Mouse (Mus musculus) stomach, postnatal 0 days (tissue): ENCODE data around the gene Gm26558. TPM values are rescaled to one million over a fixed set of nuclear protein-coding genes. Genes with fewer than 3 reads are reported as not detected.

ENCODE experiments used
- ATAC-seq: fragments of 200-750 bp; cut with Nextera tagmentation; 2 replicates; pipeline ENCODE4 v1.8.0; 2017; ENCODE audit not compliant: low FRiP score, low TSS enrichment
- DNase-seq: peaks from one replicate; pipeline ENCODE4 v3.0.0-alpha.2; 2016; ENCODE audit warnings: low spot score
- H3K27ac ChIP-seq: fragments of 300-500 bp; sonication (generic); replicated peaks from 2 replicates; pipeline ENCODE4 v1.5.1; 2014; ENCODE audit warnings: mild to moderate bottlenecking, control low read depth
- H3K27me3 ChIP-seq: fragments of 300-500 bp; sonication (generic); 2 replicates; pipeline ENCODE4 v1.6.1; 2014; ENCODE audit warnings: low read length; ENCODE audit not compliant: control insufficient read depth, insufficient read depth
- H3K36me3 ChIP-seq: fragments of 300-500 bp; sonication (generic); 2 replicates; pipeline ENCODE4 v1.6.1; 2014; ENCODE audit warnings: low read length, mixed read lengths; ENCODE audit not compliant: control insufficient read depth, insufficient read depth
- H3K4me1 ChIP-seq: fragments of 300-500 bp; sonication (generic); replicated peaks from 2 replicates; pipeline ENCODE4 v1.6.1; 2014; ENCODE audit warnings: antibody characterized with exemption; ENCODE audit not compliant: control insufficient read depth, insufficient read depth
- H3K4me2 ChIP-seq: fragments of 300-500 bp; sonication (generic); replicated peaks from 2 replicates; pipeline ENCODE4 v1.6.1; 2014; ENCODE audit warnings: low read depth, mild to moderate bottlenecking, control low read depth, moderate library complexity
- H3K4me3 ChIP-seq: fragments of 300-500 bp; sonication (generic); 2 replicates; pipeline ENCODE4 v1.5.1; 2014; ENCODE audit warnings: low read depth, low read length, control low read depth
- H3K9ac ChIP-seq: fragments of 300-500 bp; sonication (generic); 2 replicates; pipeline ENCODE4 v1.6.1; 2014; ENCODE audit warnings: mild to moderate bottlenecking, low read length, control low read depth, mixed read lengths
- H3K9me3 ChIP-seq: fragments of 300-500 bp; sonication (generic); 2 replicates; pipeline ENCODE4 v1.6.1; 2016; ENCODE audit warnings: low read length; ENCODE audit not compliant: control insufficient read depth
- CTCF ChIP-seq: IDR thresholded peaks from 2 replicates; pipeline ENCODE4 v1.5.1; 2016; ENCODE audit warnings: antibody characterized with exemption, low read depth, mild to moderate bottlenecking, moderate library complexity
- EP300 ChIP-seq: optimal IDR thresholded peaks from 2 replicates; pipeline ENCODE3; 2016; ENCODE audit warnings: antibody characterized with exemption
- WGBS: fragments of 180-500 bp; shearing (Covaris S2); extraction: QIAGEN DNeasy Blood & Tissue Kit; methylation state at CpG from one replicate; pipeline ENCODE4 v1.1.7; 2014; 5-methylcytosine and 5-hydroxymethylcytosine counted together
- polyA plus RNA-seq: library from polyadenylated mRNA; unstranded; fragments of >200 nt; fragmentation: Nextera tagmentation; extraction: Ambion mirVana; gene quantifications from 2 replicates; pipeline ENCODE4 v1.2.1, GENCODE M21; 2015

Gene Gm26558
- polyA plus RNA-seq, 1 experiment from 2014 or later = 3.2 TPM

GRCm38 (mm10) chr2:70700851-70701250 lies 38.9 kb upstream of the Gm26558 start:
- H3K27me3 ChIP-seq = no peaks in the 10 kb centered on the region
- H3K4me2 ChIP-seq = no peak overlapping the region
- WGBS = 91% methylated on average over 3 of the region's 3 CpGs
- H3K36me3 ChIP-seq = no peaks in the 10 kb centered on the region
- DNase-seq = no peak
- H3K4me1 ChIP-seq = no peaks in the 10 kb centered on the region
- TF ChIP-seq EP300 (no peak), CTCF (no peak)
- H3K9ac ChIP-seq = no peak overlapping the region
- no peak for ATAC-seq
- H3K27ac ChIP-seq = no peak overlapping the region
- H3K4me3 ChIP-seq = no peak overlapping the region
- no peaks in the 10 kb centered on the region for H3K9me3 ChIP-seq

DNA sequence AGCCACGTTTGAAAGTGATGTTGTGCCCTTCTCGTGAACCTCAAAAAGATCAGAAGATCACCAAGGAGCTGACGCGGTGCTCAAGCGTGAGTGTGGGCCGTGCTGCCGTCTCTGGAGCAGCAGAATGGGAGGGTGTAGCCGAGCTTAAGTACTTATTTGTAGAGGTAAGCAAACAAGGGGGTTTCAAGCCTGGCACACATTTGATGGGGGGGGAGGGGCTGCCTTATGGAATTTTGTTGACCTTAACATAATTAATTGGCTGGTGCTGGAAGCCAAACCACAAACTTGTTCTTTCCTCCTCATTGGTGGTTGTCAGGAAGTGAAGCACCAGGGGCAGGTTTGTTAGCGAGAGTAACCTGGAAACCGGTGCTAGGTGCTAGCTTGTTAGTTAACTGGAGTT lies 33.8 kb upstream of the Gm26558 start:
- no peak for TF ChIP-seq CTCF
- no peak for TF ChIP-seq EP300
- H3K9me3 ChIP-seq = no peaks in the 10 kb centered on the region
- H3K27me3 ChIP-seq = no peaks in the 10 kb centered on the region
- peaks cover 12% of the 10 kb centered on the region; the same call in 1 of the 2 replicates for H3K36me3 ChIP-seq
- no peak overlapping the region for H3K4me3 ChIP-seq
- no peaks in the 10 kb centered on the region for H3K4me1 ChIP-seq
- WGBS = 64% methylated on average over 10 of the region's 10 CpGs
- peak; percentile 63 for DNase-seq
- ATAC-seq = peak; percentile 75; the same call in 1 of the 2 replicates
- H3K9ac ChIP-seq = no peak overlapping the region
- no peak overlapping the region for H3K4me2 ChIP-seq
- H3K27ac ChIP-seq = no peak overlapping the region

- Histone ChIP-seq H3K9me3 (no peaks in the 10 kb centered on the region), H3K36me3 (peaks cover 51% of the 10 kb centered on the region), H3K9ac (no peak overlapping the region), H3K4me2 (no peak overlapping the region), H3K27me3 (no peaks in the 10 kb centered on the region), H3K4me1 (no peaks in the 10 kb centered on the region), H3K4me3 (no peak overlapping the region), H3K27ac (no peak overlapping the region)
- ATAC-seq (no peak), DNase-seq (no peak)
- 79% methylated on average over 11 of the region's 11 CpGs for WGBS
- TF ChIP-seq EP300 = no peak
- peak; percentile 22; the same call in 1 of the 2 replicates for TF ChIP-seq CTCF
Measured at GRCm38 (mm10) chr2:70690195-70690594, 28.3 kb upstream of the Gm26558 start.

DNA sequence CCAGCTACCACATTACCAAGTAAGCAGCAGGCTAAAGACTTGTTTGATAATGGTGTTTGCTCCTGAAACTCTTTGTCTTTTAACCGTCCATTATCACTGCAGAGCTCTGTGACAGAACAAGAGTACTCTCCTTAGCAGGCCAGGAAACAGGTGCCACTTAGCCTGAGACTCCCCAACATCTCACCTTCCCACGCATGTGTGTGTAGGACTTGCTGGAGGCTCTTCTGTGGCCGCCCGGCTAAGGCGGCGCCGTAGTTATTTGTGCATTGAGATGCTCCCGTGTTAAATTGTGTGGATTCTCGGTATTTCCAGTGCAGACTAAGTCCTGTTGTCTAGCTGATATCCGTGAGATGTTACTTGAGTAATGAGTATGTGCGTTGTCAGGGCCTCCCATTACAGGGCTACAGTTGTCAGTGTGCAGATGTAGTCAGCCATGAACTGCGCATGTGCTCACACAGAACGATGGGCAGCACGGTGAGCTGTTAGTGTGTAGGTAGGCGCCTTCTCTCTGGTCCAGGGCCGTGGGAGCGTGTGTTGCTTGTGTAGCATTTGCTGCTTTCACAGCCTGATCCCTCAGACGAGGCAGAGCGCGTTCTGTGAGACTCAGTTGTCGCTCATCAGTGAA lies 26.7 kb upstream of the Gm26558 start:
- Histone ChIP-seq H3K4me3 (no peak overlapping the region), H3K4me1 (no peaks in the 10 kb centered on the region), H3K9ac (no peak overlapping the region), H3K9me3 (no peaks in the 10 kb centered on the region), H3K27me3 (no peaks in the 10 kb centered on the region), H3K36me3 (peaks cover 56% of the 10 kb centered on the region), H3K4me2 (no peak overlapping the region), H3K27ac (no peak overlapping the region)
- 90% methylated on average over 21 of the region's 21 CpGs for WGBS
- no peak for ATAC-seq
- TF ChIP-seq EP300 (no peak), CTCF (no peak)
- no peak for DNase-seq

DNA sequence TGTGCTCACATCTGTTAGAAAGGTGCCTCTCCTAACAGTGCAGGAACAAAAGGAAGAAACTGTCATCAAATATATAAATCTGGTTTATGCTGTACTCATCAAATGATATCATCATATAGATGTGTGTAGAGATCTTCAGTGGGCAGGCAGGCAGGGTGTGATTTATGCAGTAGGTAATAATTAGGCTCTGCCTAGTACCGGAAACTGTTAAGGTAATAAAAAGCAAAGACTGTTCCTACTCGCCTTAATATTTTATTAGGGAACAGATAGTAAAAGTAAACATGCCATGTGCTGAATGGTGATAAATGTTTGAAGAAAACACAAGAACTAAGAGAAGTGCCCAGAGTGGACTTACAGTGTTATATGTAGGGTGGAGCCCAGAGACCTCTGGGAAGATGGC lies 20.4 kb upstream of the Gm26558 start:
- no peaks in the 10 kb centered on the region for H3K4me1 ChIP-seq
- no peak overlapping the region for H3K4me3 ChIP-seq
- no peak overlapping the region for H3K27ac ChIP-seq
- H3K36me3 ChIP-seq = peaks cover 43% of the 10 kb centered on the region
- WGBS = 62% methylated on average over 2 of the region's 2 CpGs
- no peak overlapping the region for H3K4me2 ChIP-seq
- H3K27me3 ChIP-seq = no peaks in the 10 kb centered on the region
- DNase-seq = no peak
- no peak overlapping the region for H3K9ac ChIP-seq
- TF ChIP-seq EP300 = no peak
- TF ChIP-seq CTCF = no peak
- no peak for ATAC-seq
- no peaks in the 10 kb centered on the region for H3K9me3 ChIP-seq

- DNase-seq (no peak), ATAC-seq (no peak)
- Histone ChIP-seq H3K4me3 (no peak overlapping the region), H3K4me2 (no peak overlapping the region), H3K27ac (no peak overlapping the region), H3K9ac (no peak overlapping the region), H3K27me3 (no peaks in the 10 kb centered on the region), H3K36me3 (peaks cover 2% of the 10 kb centered on the region; the same call in 1 of the 2 replicates), H3K4me1 (no peaks in the 10 kb centered on the region), H3K9me3 (no peaks in the 10 kb centered on the region)
- WGBS = 76% methylated on average over 7 of the region's 7 CpGs
- TF ChIP-seq EP300 (no peak), CTCF (peak; percentile 61)
Measured at GRCm38 (mm10) chr2:70673445-70674126, 11.7 kb upstream of the Gm26558 start.
